ENCODE assay signal across 9 mouse cellular contexts in the genomic region with DNA sequence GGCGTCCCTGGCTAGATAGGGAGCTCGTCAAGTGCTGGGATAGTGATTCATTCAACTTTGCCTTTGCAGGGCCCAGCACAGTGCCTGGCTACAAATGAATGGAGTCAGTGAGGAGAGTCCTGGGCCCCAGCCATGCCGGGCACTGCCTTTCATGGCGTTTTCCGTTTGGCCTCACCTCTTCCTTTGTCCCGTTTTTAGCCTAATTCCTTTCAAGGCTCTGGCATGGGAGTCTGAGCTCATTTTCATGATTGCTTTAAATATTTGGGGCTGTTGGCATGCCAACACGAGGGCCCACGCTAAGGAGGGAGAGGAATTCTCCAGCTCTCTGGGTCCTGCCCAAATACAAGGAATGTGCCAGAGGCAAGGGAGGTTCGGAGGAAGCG. TPM values are rescaled to one million over a fixed set of nuclear protein-coding genes. Genes with fewer than 3 reads are reported as not detected.
DNase-seq lines count a peak whose midpoint lies in the region; ATAC-seq lines count a peak whose summit lies in the region.
"Had no signal": no experiment of that assay in that cellular context is flagged by ENCODE, and none has a peak within 500 bp of the region (broad histone marks: within the 10 kb centered on the region; RNA-seq: fewer than 3 reads in every experiment).

No protein-coding gene starts in this region.

- 0 out of 2 replicates have a peak overlapping the region, but pooled peaks have one; percentile 18 for H3K27ac ChIP-seq in embryonic facial prominence, embryonic 13.5 days
- H3K27ac ChIP-seq in midbrain, embryonic 13.5 days, result peak overlapping the region; percentile 44; the same call in 1 of the 2 replicates

- H3K9ac ChIP-seq in embryonic facial prominence, embryonic 13.5 days, result no peak overlapping the region
- H3K9ac ChIP-seq in midbrain, embryonic 13.5 days (replicated peaks), result no peak overlapping the region

- no peak for ATAC-seq in embryonic facial prominence, embryonic 13.5 days (ENCODE audit: insufficient number of reproducible peaks, insufficient read depth, low FRiP score, low TSS enrichment, low read depth)
- peak; percentile 81 for ATAC-seq in midbrain, embryonic 13.5 days
- no peak for ATAC-seq in CD4-positive, CD25-positive, alpha-beta regulatory T cell, adult 4 months

- WGBS in embryonic facial prominence, embryonic 13.5 days, result 55% methylated on average over 10 of the region's 10 CpGs
- WGBS in midbrain, embryonic 13.5 days, result 34% methylated on average over 10 of the region's 10 CpGs

- no peak overlapping the region for H3K4me3 ChIP-seq in embryonic facial prominence, embryonic 13.5 days
- H3K4me3 ChIP-seq in midbrain, embryonic 13.5 days (replicated peaks), result no peak overlapping the region

- no peaks in the 10 kb centered on the region for H3K36me3 ChIP-seq in embryonic facial prominence, embryonic 13.5 days
- no peaks in the 10 kb centered on the region for H3K36me3 ChIP-seq in midbrain, embryonic 13.5 days

- no peaks in the 10 kb centered on the region for H3K9me3 ChIP-seq in embryonic facial prominence, embryonic 13.5 days
- H3K9me3 ChIP-seq in midbrain, embryonic 13.5 days, result no peaks in the 10 kb centered on the region

- peak; percentile 68 for DNase-seq in ZHBTc4 (ENCODE audit: low read depth, low spot score)
- DNase-seq in layer of hippocampus, adult 8-10 months (ENCODE audit: low spot score in 2 of 2), result peak; percentile 48 to 62
- no peak for DNase-seq in urinary bladder, adult 18-20 months (ENCODE audit: low spot score in 2 of 2)
- no peak for DNase-seq in urinary bladder, adult 2 months (ENCODE audit: low spot score)
- no peak for DNase-seq in spleen, adult 12 weeks (ENCODE audit: low spot score)

- no peak overlapping the region for H3K4me2 ChIP-seq in embryonic facial prominence, embryonic 13.5 days
- H3K4me2 ChIP-seq in midbrain, embryonic 13.5 days (replicated peaks), result no peak overlapping the region

- peaks cover 15% of the 10 kb centered on the region for H3K4me1 ChIP-seq in embryonic facial prominence, embryonic 13.5 days
- peaks cover 12% of the 10 kb centered on the region for H3K4me1 ChIP-seq in midbrain, embryonic 13.5 days (replicated peaks)

- no peaks in the 10 kb centered on the region for H3K27me3 ChIP-seq in embryonic facial prominence, embryonic 13.5 days
- H3K27me3 ChIP-seq in midbrain, embryonic 13.5 days, result no peaks in the 10 kb centered on the region

RNA-seq across cellular contexts. Expression of a gene that starts 28.6 kb away (rescaled TPM):
- polyA plus RNA-seq in embryonic facial prominence, embryonic 13.5 days (2015; fragmentation: Nextera tagmentation; extraction: Ambion mirVana), result 1,826 and 2,120 TPM in 2 replicates
- total RNA-seq in layer of hippocampus, adult 8-10 months (2022), result 100 to 1,000 TPM; 603 to 734 (median 658) TPM
- 1,218 and 1,294 TPM in 2 replicates for polyA plus RNA-seq in midbrain, embryonic 13.5 days (2015; fragmentation: Nextera tagmentation; extraction: Ambion mirVana)
- polyA plus RNA-seq in CD4-positive, CD25-positive, alpha-beta regulatory T cell, adult 4 months (2017; shearing (Covaris generic)), result 1,000 to 10,000 TPM; 2,103 to 2,879 TPM
- 1,766 and 1,999 TPM in 2 replicates for polyA plus RNA-seq in urinary bladder, adult 2 months (2012; rRNA removed)

RNA-seq across cellular contexts. Expression of a gene that starts 39.3 kb away (rescaled TPM):
- polyA plus RNA-seq in embryonic facial prominence, embryonic 13.5 days (2015; fragmentation: Nextera tagmentation; extraction: Ambion mirVana), result not detected in 2 replicates
- total RNA-seq in layer of hippocampus, adult 8-10 months (2022), result not detected
- polyA plus RNA-seq in midbrain, embryonic 13.5 days (2015; fragmentation: Nextera tagmentation; extraction: Ambion mirVana), result not detected in 2 replicates
- polyA plus RNA-seq in CD4-positive, CD25-positive, alpha-beta regulatory T cell, adult 4 months (2017; shearing (Covaris generic)), result not detected
- not detected in 2 replicates for polyA plus RNA-seq in urinary bladder, adult 2 months (2012; rRNA removed)
- total RNA-seq: adrenal gland, adult 8-10 months had no signal

Comparison
In these comparisons a context has a peak if more than half of its experiments do, and no peak if none do; other contexts are left out.
1. DNase-seq: peak in ZHBTc4 (single experiment) and layer of hippocampus, adult 8-10 months (2 of 2); none in urinary bladder, adult 18-20 months (0 of 2), urinary bladder, adult 2 months (single experiment) and spleen, adult 12 weeks (single experiment).